Mouse (Mus musculus) thymus, adult 2 months (tissue): Measurements from ENCODE around the gene Psap.

Source experiments
- CTCF ChIP-seq: fragments of 200-500 bp; IDR thresholded peaks from 2 replicates; pipeline ENCODE4 v1.5.1; 2012; ENCODE audit warnings: mild to moderate bottlenecking, control low read depth, low read length, moderate library complexity, borderline replicate concordance; ENCODE audit not compliant: control insufficient read depth, poor library complexity, insufficient read depth; ENCODE audit errors: extremely low read depth
- POLR2A ChIP-seq: fragments of 200-500 bp; IDR thresholded peaks from 2 replicates; pipeline ENCODE4 v1.6.1; 2012; ENCODE audit warnings: mild to moderate bottlenecking, low read length, control low read depth, moderate library complexity; ENCODE audit not compliant: control insufficient read depth, poor library complexity, insufficient read depth; ENCODE audit errors: extremely low read depth

- TF ChIP-seq CTCF (no peak), POLR2A (no peak)
Measured at GRCm38 (mm10) chr10:60316166-60316565, 38.7 kb downstream of the Psap start.
